ENCODE assay signal across 8 mouse cellular contexts in the genomic region with DNA sequence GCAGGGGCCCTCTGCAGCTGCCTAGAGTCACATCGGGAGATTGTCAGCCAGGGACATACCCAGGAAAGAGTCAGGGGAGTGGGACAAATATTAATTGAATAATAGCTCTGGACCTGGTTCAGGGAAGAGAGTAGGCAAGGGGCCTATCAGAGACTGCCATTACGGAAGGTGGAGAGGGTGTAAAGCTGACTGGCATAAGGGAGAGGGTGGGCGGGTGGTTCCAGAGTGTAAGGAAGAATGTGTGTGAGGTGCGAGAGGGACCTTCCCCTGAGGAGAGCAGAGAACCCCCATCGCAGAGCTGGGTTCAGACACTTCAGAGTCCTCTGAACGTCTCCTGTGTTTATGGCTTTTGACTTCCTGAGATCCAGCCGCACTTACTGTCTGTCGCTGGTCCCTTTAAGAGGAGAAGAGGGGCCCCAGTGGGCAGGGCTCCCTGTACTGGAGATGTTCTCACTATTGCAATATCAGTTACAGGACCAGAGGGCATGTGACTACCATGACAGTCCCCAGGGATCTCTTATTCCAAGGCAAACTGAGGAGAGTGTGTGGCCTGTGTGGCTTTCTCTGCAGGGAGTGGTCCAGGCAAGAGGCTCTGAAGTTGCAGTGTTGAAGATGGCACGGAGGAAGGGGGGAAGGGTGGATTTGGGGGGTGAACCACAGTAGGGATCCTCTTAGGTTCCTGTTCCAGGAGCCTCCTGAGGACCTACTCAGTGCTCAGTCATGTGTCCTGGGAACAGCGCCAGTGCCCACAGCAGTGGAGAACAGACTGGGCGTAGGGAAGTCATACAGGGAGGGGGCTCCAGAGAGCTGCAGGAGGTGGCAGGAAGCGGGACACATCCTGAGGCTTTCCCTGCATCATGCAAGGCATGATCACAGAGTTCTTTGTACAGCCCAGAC. TPM values are rescaled to one million over a fixed set of nuclear protein-coding genes. Genes with fewer than 3 reads are reported as not detected.
A peak's percentile ranks its signal among the peaks of the same experiment; 100 is the strongest.
DNase-seq lines count a peak whose midpoint lies in the region; ATAC-seq and TF ChIP-seq lines count a peak whose summit lies in the region.

No protein-coding gene starts in this region.

- H3ac ChIP-seq in myocyte (ENCODE audit: control insufficient read depth, insufficient read length), result no peak overlapping the region

- no peak overlapping the region for H3K27ac ChIP-seq in lung, embryonic 15.5 days
- no peak overlapping the region for H3K27ac ChIP-seq in intestine, embryonic 14.5 days (ENCODE audit: low read depth)

- no peak; the same call in 1 of the 2 replicates for ATAC-seq in lung, embryonic 15.5 days (ENCODE audit: borderline replicate concordance, extremely low read depth, low FRiP score, low TSS enrichment)
- ATAC-seq in intestine, embryonic 14.5 days (replicated peaks; ENCODE audit: low FRiP score, low TSS enrichment, low read depth), result 0 out of 2 replicates have a peak, but pooled peaks have one; percentile 10

- DNase-seq in embryo, embryonic 11 days, result peak; percentile 19
- DNase-seq in embryo, embryonic 10 days (ENCODE audit: low spot score), result no peak
- no peak for DNase-seq in lung, postnatal 10 days
- no peak for DNase-seq in intestine, embryonic 14.5 days (ENCODE audit: low spot score)
- DNase-seq in left cerebral cortex, adult 8-10 months (ENCODE audit: low spot score in 2 of 2), result no peak
- DNase-seq in right cerebral cortex, adult 18-20 months, result no peak

- no peak overlapping the region for H3K4me3 ChIP-seq in lung, embryonic 15.5 days
- no peak overlapping the region for H3K4me3 ChIP-seq in intestine, embryonic 14.5 days (ENCODE audit: low read depth, low read length)
- no peak overlapping the region for H3K4me3 ChIP-seq in myocyte

- H3K4me2 ChIP-seq in lung, embryonic 15.5 days, result peak overlapping the region; percentile 36
- peak overlapping the region; percentile 26 for H3K4me2 ChIP-seq in intestine, embryonic 14.5 days (ENCODE audit: low read length)
- peak overlapping the region; percentile 80 for H3K4me2 ChIP-seq in myocyte (ENCODE audit: low read depth)

- no peaks in the 10 kb centered on the region for H3K9me3 ChIP-seq in lung, embryonic 15.5 days
- no peaks in the 10 kb centered on the region for H3K9me3 ChIP-seq in intestine, embryonic 14.5 days (ENCODE audit: control insufficient read depth, low read length)

- WGBS in lung, embryonic 15.5 days, result 34% methylated on average over 12 of the region's 12 CpGs
- WGBS in intestine, embryonic 14.5 days, result 46% methylated on average over 12 of the region's 12 CpGs

- peak overlapping the region; percentile 5; the same call in 1 of the 2 replicates for H3K9ac ChIP-seq in lung, embryonic 15.5 days
- H3K9ac ChIP-seq in intestine, embryonic 14.5 days (ENCODE audit: low read length), result 0 out of 2 replicates have a peak overlapping the region, but pooled peaks have one; percentile 1

- H3K4me1 ChIP-seq in lung, embryonic 15.5 days, result peaks cover 23% of the 10 kb centered on the region
- H3K4me1 ChIP-seq in intestine, embryonic 14.5 days (replicated peaks; ENCODE audit: control insufficient read depth, insufficient read depth, low read length), result peaks cover 13% of the 10 kb centered on the region

- no peaks in the 10 kb centered on the region for H3K36me3 ChIP-seq in lung, embryonic 15.5 days
- H3K36me3 ChIP-seq in intestine, embryonic 14.5 days (ENCODE audit: control insufficient read depth, insufficient read depth, low read length), result no peaks in the 10 kb centered on the region
- no peaks in the 10 kb centered on the region for H3K36me3 ChIP-seq in myocyte (ENCODE audit: control insufficient read depth, insufficient read depth)

- no peak for TF ChIP-seq POLR2A in myocyte (IDR thresholded peaks at IDR 0.05; ENCODE audit: insufficient read length, low read depth)

- no peaks in the 10 kb centered on the region for H3K79me2 ChIP-seq in myocyte (ENCODE audit: control insufficient read depth, insufficient read depth)

- no peaks in the 10 kb centered on the region for H3K27me3 ChIP-seq in lung, embryonic 15.5 days
- H3K27me3 ChIP-seq in intestine, embryonic 14.5 days (replicated peaks; ENCODE audit: control insufficient read depth, insufficient read depth, low read length), result no peaks in the 10 kb centered on the region
- no peaks in the 10 kb centered on the region for H3K27me3 ChIP-seq in myocyte (ENCODE audit: control insufficient read depth, insufficient read depth, insufficient read length)

TF ChIP-seq in myocyte, 11 proteins besides CTCF, POLR2A, EP300 and RAD21:
- TF ChIP-seq MYOG (IDR thresholded peaks at IDR 0.05; ENCODE audit: control insufficient read depth in 1 of 3, insufficient read depth in 1 of 3, insufficient read length in 2 of 3, low read depth in 2 of 3) (no peak), USF1 (IDR thresholded peaks at IDR 0.05; ENCODE audit: low read depth) (peak; percentile 67)
TF ChIP-seq in myocyte: peak in this region for 1.

RNA-seq across cellular contexts. Expression of a gene that starts 7.2 kb away (rescaled TPM):
- 1.5 and 1.7 TPM in 2 replicates for polyA plus RNA-seq in lung, embryonic 15.5 days (2015; fragmentation: Nextera tagmentation; extraction: Ambion mirVana)
- 2.3 and 2.5 TPM in 2 replicates for polyA plus RNA-seq in intestine, embryonic 14.5 days (2014; fragmentation: Nextera tagmentation; extraction: Ambion mirVana)
- 1.9 TPM for polyA plus RNA-seq in myocyte (2012; fragmentation: generic; extraction: Trizol)
- 1 to 10 TPM in 2 of 4 experiments, under 1 TPM in 1, not detected in 1; 0.72 to 2.6 (median 1.2) TPM for total RNA-seq in left cerebral cortex, adult 8-10 months (2022)

RNA-seq across cellular contexts. Expression of a gene that starts 8.1 kb away (rescaled TPM):
- polyA plus RNA-seq in lung, embryonic 15.5 days (2015; fragmentation: Nextera tagmentation; extraction: Ambion mirVana), result 57.7 and 62.5 TPM in 2 replicates
- 56.7 and 60.1 TPM in 2 replicates for polyA plus RNA-seq in intestine, embryonic 14.5 days (2014; fragmentation: Nextera tagmentation; extraction: Ambion mirVana)
- 54.1 TPM for polyA plus RNA-seq in myocyte (2012; fragmentation: generic; extraction: Trizol)
- 10 to 100 TPM; 19.3 to 21.1 (median 19.9) TPM for total RNA-seq in left cerebral cortex, adult 8-10 months (2022)

RNA-seq across cellular contexts. Expression of a gene that starts 35.7 kb away (rescaled TPM):
- 2.2 and 3.3 TPM in 2 replicates for polyA plus RNA-seq in lung, embryonic 15.5 days (2015; fragmentation: Nextera tagmentation; extraction: Ambion mirVana)
- 0.97 and 1.5 TPM in 2 replicates for polyA plus RNA-seq in intestine, embryonic 14.5 days (2014; fragmentation: Nextera tagmentation; extraction: Ambion mirVana)
- polyA plus RNA-seq in myocyte (2012; fragmentation: generic; extraction: Trizol), result 2.6 TPM
- total RNA-seq in left cerebral cortex, adult 8-10 months (2022), result 1 to 10 TPM; 3.0 to 5.1 (median 4.0) TPM

RNA-seq across cellular contexts. Expression of a gene that starts 35.8 kb away (rescaled TPM):
- 21.9 and 22.9 TPM in 2 replicates for polyA plus RNA-seq in lung, embryonic 15.5 days (2015; fragmentation: Nextera tagmentation; extraction: Ambion mirVana)
- polyA plus RNA-seq in intestine, embryonic 14.5 days (2014; fragmentation: Nextera tagmentation; extraction: Ambion mirVana), result 14.7 and 15.0 TPM in 2 replicates
- polyA plus RNA-seq in myocyte (2012; fragmentation: generic; extraction: Trizol), result 306 TPM
- 10 to 100 TPM; 16.0 to 27.0 (median 22.4) TPM for total RNA-seq in left cerebral cortex, adult 8-10 months (2022)

RNA-seq across cellular contexts. Expression of a gene that starts 51.7 kb away (rescaled TPM):
- 230 and 238 TPM in 2 replicates for polyA plus RNA-seq in lung, embryonic 15.5 days (2015; fragmentation: Nextera tagmentation; extraction: Ambion mirVana)
- polyA plus RNA-seq in intestine, embryonic 14.5 days (2014; fragmentation: Nextera tagmentation; extraction: Ambion mirVana), result 192 and 204 TPM in 2 replicates
- polyA plus RNA-seq in myocyte (2012; fragmentation: generic; extraction: Trizol), result 135 TPM
- 100 to 1,000 TPM in 3 of 4 experiments, 10 to 100 TPM in 1; 97.8 to 121 (median 110) TPM for total RNA-seq in left cerebral cortex, adult 8-10 months (2022)

Comparison
In these comparisons a context has a peak if more than half of its experiments do, and no peak if none do; other contexts are left out.
1. H3K4me2 ChIP-seq: peak in every context shown above with its lines; median percentile 80 in myocyte; 36 in lung, embryonic 15.5 days; 26 in intestine, embryonic 14.5 days.